Mouse (Mus musculus): ENCODE data around the gene Jmjd8. TPM values are rescaled to one million over a fixed set of nuclear protein-coding genes. Genes with fewer than 3 reads are reported as not detected.

The Jmjd8 gene
- polyA plus RNA-seq, 1 experiment from 2014 or later, result 50.2 TPM

DNA sequence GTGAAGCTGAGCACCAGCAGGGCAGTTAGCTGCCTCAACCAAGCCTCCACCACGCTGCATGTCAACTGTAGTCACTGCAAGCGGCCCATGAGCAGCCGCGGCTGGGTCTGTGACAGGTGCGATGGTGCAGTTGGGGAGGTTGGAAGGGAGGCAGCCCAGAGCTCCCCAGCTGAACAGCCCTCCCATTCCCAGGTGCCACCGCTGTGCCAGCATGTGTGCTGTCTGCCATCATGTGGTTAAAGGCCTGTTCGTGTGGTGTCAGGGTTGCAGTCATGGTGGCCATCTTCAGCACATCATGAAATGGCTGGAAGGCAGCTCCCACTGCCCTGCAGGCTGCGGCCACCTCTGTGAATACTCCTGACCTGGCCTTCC lies 458 bp upstream of the Jmjd8 start:
- Histone ChIP-seq H3K4me2 (ENCODE audit: low read length) (peak overlapping the region; percentile 95), H3K27ac (replicated peaks; ENCODE audit: low read depth, low read length) (peak overlapping the region; percentile 91; the same call in 1 of the 2 replicates), H3K36me3 (ENCODE audit: control insufficient read depth, insufficient read depth, low read length) (peaks cover 45% of the 10 kb centered on the region), H3K4me3 (replicated peaks; ENCODE audit: low read depth, low read length) (peak overlapping the region; percentile 70), H3K9ac (replicated peaks; ENCODE audit: low read length) (0 out of 2 replicates have a peak overlapping the region, but pooled peaks have one; percentile 78), H3K9me3 (ENCODE audit: control insufficient read depth, low read length) (no peaks in the 10 kb centered on the region), H3K4me1 (ENCODE audit: control insufficient read depth, insufficient read depth, low read length) (peaks cover 39% of the 10 kb centered on the region), H3K27me3 (ENCODE audit: control insufficient read depth, insufficient read depth, low read length) (no peaks in the 10 kb centered on the region)
- ATAC-seq (ENCODE audit: low FRiP score, low TSS enrichment) (no peak), DNase-seq (no peak)
- 89% methylated on average over 8 of the region's 8 CpGs for WGBS

DNA sequence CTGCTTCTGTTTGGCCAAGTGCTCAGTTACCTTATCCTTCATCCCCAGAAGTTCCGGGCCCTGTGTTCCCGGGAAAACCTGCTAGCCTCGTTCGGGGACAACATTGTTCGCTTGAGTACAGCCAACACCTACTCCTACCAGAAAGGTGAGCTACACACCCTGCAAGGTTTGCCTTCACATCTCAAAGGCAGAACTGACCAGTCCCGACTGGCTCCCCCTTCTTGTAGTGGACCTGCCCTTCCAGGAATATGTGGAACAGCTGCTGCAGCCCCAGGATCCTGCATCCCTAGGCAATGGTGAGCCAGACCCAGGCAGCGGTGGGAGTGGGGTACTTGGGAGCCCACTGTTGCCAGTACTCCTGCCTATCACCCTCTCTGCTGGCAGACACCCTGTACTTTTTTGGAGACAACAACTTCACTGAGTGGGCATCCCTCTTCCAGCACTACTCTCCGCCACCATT lies 921 bp downstream of the Jmjd8 start:
- ATAC-seq (ENCODE audit: low FRiP score, low TSS enrichment), result no peak
- Histone ChIP-seq H3K9me3 (ENCODE audit: control insufficient read depth, low read length) (no peaks in the 10 kb centered on the region), H3K9ac (replicated peaks; ENCODE audit: low read length) (peak overlapping the region; percentile 78), H3K4me2 (ENCODE audit: low read length) (peak overlapping the region; percentile 95), H3K36me3 (ENCODE audit: control insufficient read depth, insufficient read depth, low read length) (peaks cover 47% of the 10 kb centered on the region), H3K4me3 (replicated peaks; ENCODE audit: low read depth, low read length) (peak overlapping the region; percentile 70), H3K27me3 (ENCODE audit: control insufficient read depth, insufficient read depth, low read length) (no peaks in the 10 kb centered on the region), H3K4me1 (ENCODE audit: control insufficient read depth, insufficient read depth, low read length) (peaks cover 39% of the 10 kb centered on the region), H3K27ac (replicated peaks; ENCODE audit: low read depth, low read length) (peak overlapping the region; percentile 91)
- 38% methylated on average over 8 of the region's 8 CpGs for WGBS
- DNase-seq, result no peak

DNA sequence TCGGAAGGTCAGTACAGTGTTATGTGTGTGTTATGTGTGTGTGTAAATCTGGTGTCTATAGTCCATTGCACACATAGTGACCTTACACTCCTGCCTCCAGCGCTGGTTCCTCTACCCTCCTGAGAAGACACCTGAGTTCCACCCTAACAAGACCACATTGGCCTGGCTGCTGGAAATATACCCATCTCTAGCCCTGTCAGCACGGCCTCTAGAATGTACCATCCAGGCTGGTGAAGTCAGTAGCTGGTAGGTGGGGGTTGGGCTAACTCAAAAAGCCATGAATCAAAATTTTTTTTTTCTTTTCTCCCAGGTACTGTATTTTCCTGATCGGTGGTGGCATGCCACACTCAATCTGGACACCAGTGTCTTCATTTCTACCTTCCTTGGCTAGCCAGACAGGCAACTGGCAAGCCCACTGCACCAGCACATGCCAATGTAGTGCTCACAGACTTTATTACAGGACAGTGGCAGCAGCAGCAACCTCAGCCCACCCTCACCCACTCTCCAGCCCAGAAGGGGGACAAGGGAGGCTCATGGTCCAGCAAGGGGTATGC lies 1.6 kb downstream of the Jmjd8 start:
- H3K36me3 ChIP-seq (ENCODE audit: control insufficient read depth, insufficient read depth, low read length), result peaks cover 48% of the 10 kb centered on the region

DNA sequence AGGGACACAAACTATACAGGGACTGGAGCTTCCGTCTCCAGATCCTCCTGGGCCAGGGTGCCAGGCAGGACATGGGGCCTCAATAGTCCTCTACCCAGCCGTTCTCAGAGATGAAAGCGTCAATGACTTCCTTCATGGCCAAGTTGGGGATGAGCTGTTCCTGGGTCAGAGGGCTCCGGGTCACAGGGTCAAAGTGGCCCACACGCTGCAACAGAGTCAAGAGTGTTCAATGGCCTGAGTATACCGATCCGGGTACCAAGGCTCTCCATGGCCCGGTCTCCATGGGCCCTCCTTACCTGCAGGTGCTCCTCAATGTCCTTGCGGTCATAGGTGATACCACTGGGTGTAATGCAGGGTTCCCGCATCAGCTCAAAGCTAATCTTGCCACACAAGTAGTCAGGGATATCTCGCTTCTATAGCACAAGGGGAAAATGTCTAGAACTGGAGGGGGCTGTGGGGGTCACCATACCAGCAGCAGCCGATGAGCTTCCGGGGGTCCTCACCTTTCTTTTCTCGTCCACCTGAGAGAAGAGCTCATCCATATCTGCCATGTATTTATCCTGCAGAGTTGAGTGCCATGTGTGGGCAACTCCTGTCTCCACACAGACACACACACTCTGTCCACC lies 2.3 kb downstream of the Jmjd8 start:
- WGBS, result 86% methylated on average over 14 of the region's 14 CpGs
- ATAC-seq (ENCODE audit: low FRiP score, low TSS enrichment) (no peak), DNase-seq (no peak)
- H3K9me3 ChIP-seq (ENCODE audit: control insufficient read depth, low read length), result no peaks in the 10 kb centered on the region
- peak overlapping the region; percentile 95 for H3K4me2 ChIP-seq (ENCODE audit: low read length)
- no peaks in the 10 kb centered on the region for H3K27me3 ChIP-seq (ENCODE audit: control insufficient read depth, insufficient read depth, low read length)
- no peak overlapping the region for H3K27ac ChIP-seq (replicated peaks; ENCODE audit: low read depth, low read length)
- peaks cover 48% of the 10 kb centered on the region for H3K36me3 ChIP-seq (ENCODE audit: control insufficient read depth, insufficient read depth, low read length)
- peaks cover 48% of the 10 kb centered on the region for H3K4me1 ChIP-seq (ENCODE audit: control insufficient read depth, insufficient read depth, low read length)
- H3K9ac ChIP-seq (replicated peaks; ENCODE audit: low read length), result no peak overlapping the region; the same call in 1 of the 2 replicates
- H3K4me3 ChIP-seq (replicated peaks; ENCODE audit: low read depth, low read length), result peak overlapping the region; percentile 82; the same call in 1 of the 2 replicates

More for the DNA sequence above, 1.6 kb downstream of the Jmjd8 start:
- H3K9ac ChIP-seq (replicated peaks; ENCODE audit: low read length), result no peak overlapping the region; the same call in 1 of the 2 replicates
- H3K4me1 ChIP-seq (ENCODE audit: control insufficient read depth, insufficient read depth, low read length), result peaks cover 41% of the 10 kb centered on the region
- H3K4me3 ChIP-seq (replicated peaks; ENCODE audit: low read depth, low read length), result peak overlapping the region; percentile 70; the same call in 1 of the 2 replicates
- 89% methylated on average over 4 of the region's 4 CpGs for WGBS
- DNase-seq (no peak), ATAC-seq (ENCODE audit: low FRiP score, low TSS enrichment) (no peak)
- H3K27me3 ChIP-seq (ENCODE audit: control insufficient read depth, insufficient read depth, low read length), result no peaks in the 10 kb centered on the region
- no peak overlapping the region for H3K27ac ChIP-seq (replicated peaks; ENCODE audit: low read depth, low read length)
- peak overlapping the region; percentile 95 for H3K4me2 ChIP-seq (ENCODE audit: low read length)
- H3K9me3 ChIP-seq (ENCODE audit: control insufficient read depth, low read length), result no peaks in the 10 kb centered on the region

DNA sequence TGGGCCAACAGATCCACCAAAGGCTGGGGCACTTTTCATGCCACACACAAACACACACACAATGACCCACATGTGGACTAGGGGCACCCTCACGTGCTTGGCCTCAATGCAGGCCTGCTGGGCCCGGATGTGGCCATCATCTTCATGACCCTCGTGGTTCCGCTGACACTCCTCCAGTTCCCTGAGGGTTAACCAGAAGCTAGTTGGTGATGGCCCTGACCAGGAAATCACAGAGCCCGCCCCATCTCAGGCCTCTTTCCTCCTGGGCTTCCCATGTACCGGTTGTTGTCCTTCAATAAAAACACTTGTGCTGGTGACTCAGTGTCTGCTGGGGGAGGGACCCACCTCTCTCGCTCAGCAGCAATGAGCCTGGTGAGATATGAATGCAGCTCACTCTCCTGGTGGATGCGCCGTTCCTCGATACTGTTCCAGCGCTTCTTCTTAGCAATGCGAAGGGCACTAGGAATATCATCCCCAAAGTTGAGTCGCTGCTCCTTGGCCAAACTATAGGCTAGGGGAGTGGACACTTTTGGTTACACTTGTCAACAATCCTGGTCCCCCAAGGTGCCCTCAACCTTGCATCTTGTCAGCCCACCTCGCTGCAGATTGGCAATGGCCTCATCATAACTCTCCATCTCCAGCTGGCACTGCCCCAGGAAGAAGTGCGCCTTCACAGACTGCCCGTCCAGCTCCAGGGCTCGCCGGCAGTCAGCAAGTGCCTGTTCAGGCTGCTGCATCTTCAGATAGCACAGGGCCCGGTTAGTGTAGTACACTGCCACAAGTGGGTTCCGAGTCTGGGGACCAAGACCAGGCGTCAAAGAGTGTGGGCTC lies 3.0 kb downstream of the Jmjd8 start:
- peak overlapping the region; percentile 97; the same call in 1 of the 2 replicates for H3K27ac ChIP-seq (replicated peaks; ENCODE audit: low read depth, low read length)
- 67% methylated on average over 21 of the region's 21 CpGs for WGBS
- H3K4me3 ChIP-seq (replicated peaks; ENCODE audit: low read depth, low read length), result peak overlapping the region; percentile 82
- peaks cover 41% of the 10 kb centered on the region for H3K36me3 ChIP-seq (ENCODE audit: control insufficient read depth, insufficient read depth, low read length)
- peak overlapping the region; percentile 95 for H3K4me2 ChIP-seq (ENCODE audit: low read length)
- H3K4me1 ChIP-seq (ENCODE audit: control insufficient read depth, insufficient read depth, low read length), result peaks cover 55% of the 10 kb centered on the region
- H3K9me3 ChIP-seq (ENCODE audit: control insufficient read depth, low read length), result no peaks in the 10 kb centered on the region
- H3K27me3 ChIP-seq (ENCODE audit: control insufficient read depth, insufficient read depth, low read length), result no peaks in the 10 kb centered on the region
- peak overlapping the region; percentile 81 for H3K9ac ChIP-seq (replicated peaks; ENCODE audit: low read length)
- no peak for DNase-seq
- no peak for ATAC-seq (ENCODE audit: low FRiP score, low TSS enrichment)

DNA sequence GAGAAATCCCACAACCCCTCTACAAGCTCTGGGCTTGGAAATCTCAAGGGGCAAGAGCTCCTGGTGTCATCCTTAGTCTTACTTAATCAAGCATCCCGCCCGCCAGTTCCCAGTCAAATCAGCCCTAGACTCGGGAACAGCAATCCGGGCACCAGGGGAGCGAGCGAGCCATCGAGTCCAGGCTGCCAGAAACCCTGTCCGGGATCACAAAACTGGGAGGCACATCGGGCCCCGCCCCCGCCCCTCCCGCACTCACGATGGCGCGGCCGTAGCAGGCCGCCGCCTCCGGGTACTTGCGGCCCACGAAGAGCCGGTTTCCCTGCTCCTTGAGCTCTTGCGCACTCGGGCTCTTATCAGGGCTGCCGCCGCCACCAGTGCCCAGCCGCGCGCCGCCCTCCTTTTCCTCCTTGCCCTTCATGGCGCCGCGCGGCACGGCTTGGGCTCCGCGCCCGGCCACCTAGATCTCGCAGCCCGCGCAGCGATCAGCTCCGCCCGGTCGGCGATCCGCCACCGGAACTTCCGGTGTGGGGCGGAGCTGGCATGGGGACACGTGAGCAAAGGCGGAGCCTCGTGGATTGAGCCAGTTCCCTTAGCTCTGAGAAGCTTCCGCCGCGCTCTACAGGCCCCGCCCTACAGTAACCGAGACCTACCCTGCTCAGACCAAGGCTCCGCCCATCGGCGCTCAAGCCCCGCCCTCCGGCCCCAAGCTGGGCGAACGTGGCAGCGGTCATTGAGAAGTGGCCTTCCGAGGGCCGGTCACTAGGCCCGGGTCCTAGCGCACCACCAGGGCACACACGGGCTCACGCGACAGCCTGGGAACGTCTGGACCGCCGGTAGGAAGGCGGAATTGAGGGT lies 4.0 kb downstream of the Jmjd8 start:
- DNase-seq, result peak; percentile 98
- ATAC-seq (ENCODE audit: low FRiP score, low TSS enrichment), result peak; percentile 92
- WGBS, result under 1% methylated on average over 77 of the region's 77 CpGs
- peak overlapping the region; percentile 81 for H3K9ac ChIP-seq (replicated peaks; ENCODE audit: low read length)
- no peaks in the 10 kb centered on the region for H3K27me3 ChIP-seq (ENCODE audit: control insufficient read depth, insufficient read depth, low read length)
- peak overlapping the region; percentile 95 for H3K4me2 ChIP-seq (ENCODE audit: low read length)
- H3K27ac ChIP-seq (replicated peaks; ENCODE audit: low read depth, low read length), result peak overlapping the region; percentile 97
- peak overlapping the region; percentile 82 for H3K4me3 ChIP-seq (replicated peaks; ENCODE audit: low read depth, low read length)
- peaks cover 31% of the 10 kb centered on the region for H3K36me3 ChIP-seq (ENCODE audit: control insufficient read depth, insufficient read depth, low read length)
- H3K9me3 ChIP-seq (ENCODE audit: control insufficient read depth, low read length), result no peaks in the 10 kb centered on the region
- peaks cover 65% of the 10 kb centered on the region for H3K4me1 ChIP-seq (ENCODE audit: control insufficient read depth, insufficient read depth, low read length)

GRCm38 (mm10) chr17:25833291-25833663 lies 4.6 kb downstream of the Jmjd8 start, which contains the start of gene Stub1:
TSS of gene Stub1 (minus strand) at chr17:25833404.
- under 1% methylated on average over 24 of the region's 24 CpGs for WGBS
- ATAC-seq (ENCODE audit: low FRiP score, low TSS enrichment) (peak; percentile 47; the same call in 1 of the 2 replicates), DNase-seq (peak; percentile 87)
- Histone ChIP-seq H3K4me1 (ENCODE audit: control insufficient read depth, insufficient read depth, low read length) (peaks cover 68% of the 10 kb centered on the region), H3K27me3 (ENCODE audit: control insufficient read depth, insufficient read depth, low read length) (no peaks in the 10 kb centered on the region), H3K4me3 (replicated peaks; ENCODE audit: low read depth, low read length) (peak within 1 kb of the TSS; percentile 82), H3K36me3 (ENCODE audit: control insufficient read depth, insufficient read depth, low read length) (peaks cover 34% of the 10 kb centered on the region), H3K4me2 (ENCODE audit: low read length) (peak within 1 kb of the TSS; percentile 95), H3K9me3 (ENCODE audit: control insufficient read depth, low read length) (no peaks in the 10 kb centered on the region), H3K9ac (replicated peaks; ENCODE audit: low read length) (peak within 1 kb of the TSS; percentile 81), H3K27ac (replicated peaks; ENCODE audit: low read depth, low read length) (peak within 1 kb of the TSS; percentile 97)

Data from midbrain, embryonic 14.5 days (tissue).